Mouse (Mus musculus) stomach, postnatal 0 days (tissue): ENCODE data around the gene Ptprf.

Experiments used
- CTCF ChIP-seq: IDR thresholded peaks from 2 replicates; pipeline ENCODE4 v1.5.1; 2016; ENCODE audit warnings: antibody characterized with exemption, low read depth, mild to moderate bottlenecking, moderate library complexity
- EP300 ChIP-seq: optimal IDR thresholded peaks from 2 replicates; pipeline ENCODE3; 2016; ENCODE audit warnings: antibody characterized with exemption

DNA sequence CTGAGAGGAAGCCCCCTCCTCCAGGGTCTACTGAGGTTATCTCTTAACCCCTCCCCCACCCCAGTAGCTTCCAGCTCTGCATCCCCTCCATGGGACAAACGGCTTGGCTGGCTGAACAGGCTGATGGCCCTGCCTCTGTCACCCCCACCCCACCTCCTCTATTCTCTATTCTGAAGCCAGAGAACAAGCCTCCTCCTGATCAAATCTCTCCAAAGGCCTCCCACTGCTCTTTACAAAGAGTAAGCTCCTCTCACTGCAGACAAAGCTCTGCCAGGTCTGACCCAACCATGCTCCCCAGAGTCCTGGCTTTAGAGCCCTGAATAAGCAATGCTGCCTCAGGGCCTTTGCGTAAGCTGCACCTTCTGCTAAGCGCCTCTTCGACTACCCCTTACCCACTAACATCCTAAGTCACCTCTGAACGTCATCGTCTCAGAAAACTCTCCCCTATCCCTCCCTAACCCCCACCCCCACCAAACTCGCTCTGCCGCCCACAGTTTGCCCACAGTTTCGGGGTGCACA is 19.6 kb downstream of the Ptprf start:
- TF ChIP-seq EP300 (no peak), CTCF (no peak)
